Mouse (Mus musculus): ENCODE results near the gene Melk. TPM values are rescaled to one million over a fixed set of nuclear protein-coding genes. Genes with fewer than 3 reads are reported as not detected.
A peak's percentile ranks its signal among the peaks of the same experiment; 100 is the strongest.

The Melk gene
- polyA plus RNA-seq, 2 experiments: 10.9 to 19.4 TPM

DNA sequence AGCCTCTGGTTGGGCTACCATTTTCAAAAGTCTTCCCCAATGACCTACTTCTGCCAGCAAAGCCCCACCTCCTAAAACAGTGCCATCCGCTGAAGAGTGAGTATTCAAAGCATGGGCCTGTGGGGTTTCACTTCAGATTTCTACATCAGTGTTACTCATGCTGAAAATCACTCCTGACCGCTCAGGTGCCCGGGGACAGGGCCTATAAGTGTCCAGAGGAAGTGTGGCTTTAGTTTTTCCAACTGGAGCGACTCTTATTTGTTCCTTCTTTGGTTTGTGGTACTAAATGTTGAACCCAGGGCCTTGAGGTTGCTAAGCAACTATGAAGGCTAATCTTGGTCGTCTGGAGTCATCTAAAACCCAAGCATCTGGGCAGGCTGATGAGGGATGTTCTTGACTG lies 46.1 kb upstream of the Melk start:
- TF ChIP-seq CTCF (IDR thresholded peaks at IDR 0.05; ENCODE audit: low read depth): no peak

GRCm38 (mm10) chr4:44259126-44259525 lies 41.5 kb upstream of the Melk start:
- Histone ChIP-seq H3K27ac (no peak overlapping the region), H3K4me2 (ENCODE audit: low read depth) (no peak overlapping the region), H3K4me1 (replicated peaks; ENCODE audit: control insufficient read depth in 2 of 2, insufficient read depth in 2 of 2, low read length in 1 of 2) (no peaks in the 10 kb centered on the region), H3K9me3 (ENCODE audit: control insufficient read depth, low read length) (no peaks in the 10 kb centered on the region), H3K27me3 (ENCODE audit: control insufficient read depth, insufficient read depth, low read length) (no peaks in the 10 kb centered on the region), H3K36me3 (replicated peaks; ENCODE audit: control insufficient read depth, insufficient read depth, low read depth) (no peaks in the 10 kb centered on the region), H3K9ac (replicated peaks) (no peak overlapping the region), H3K4me3 (ENCODE audit: insufficient read depth in 1 of 2, low read depth in 2 of 2, low read length in 2 of 2) (no peak overlapping the region)
- TF ChIP-seq CTCF (IDR thresholded peaks at IDR 0.05; ENCODE audit: low read depth): no peak
- no peak for TF ChIP-seq EP300 (IDR thresholded peaks at IDR 0.05; ENCODE audit: low read depth)
- ATAC-seq (ENCODE audit: insufficient read depth) (no peak), DNase-seq (ENCODE audit: low read depth in 3 of 3, low spot score in 3 of 3) (no peak)
- WGBS (ENCODE audit: insufficient replicate concordance): 59% methylated on average over 4 of the region's 4 CpGs

More for the DNA sequence above, 46.1 kb upstream of the Melk start:
- Histone ChIP-seq H3K9ac (replicated peaks) (no peak overlapping the region), H3K36me3 (replicated peaks; ENCODE audit: control insufficient read depth, insufficient read depth, low read depth) (no peaks in the 10 kb centered on the region), H3K4me1 (replicated peaks; ENCODE audit: control insufficient read depth in 2 of 2, insufficient read depth in 2 of 2, low read length in 1 of 2) (peaks cover 4 to 9% of the 10 kb centered on the region in 2 experiments; a peak in 3 of 4 replicates), H3K9me3 (ENCODE audit: control insufficient read depth, low read length) (no peaks in the 10 kb centered on the region), H3K27me3 (ENCODE audit: control insufficient read depth, insufficient read depth, low read length) (peaks cover 3% of the 10 kb centered on the region; the same call in 1 of the 2 replicates), H3K4me2 (ENCODE audit: low read depth) (no peak overlapping the region), H3K27ac (no peak overlapping the region), H3K4me3 (ENCODE audit: insufficient read depth in 1 of 2, low read depth in 2 of 2, low read length in 2 of 2) (no peak overlapping the region)
- WGBS (ENCODE audit: insufficient replicate concordance): 46% methylated on average over 5 of the region's 5 CpGs
- DNase-seq (ENCODE audit: low read depth in 3 of 3, low spot score in 3 of 3) (no peak), ATAC-seq (ENCODE audit: insufficient read depth) (no peak)

DNA sequence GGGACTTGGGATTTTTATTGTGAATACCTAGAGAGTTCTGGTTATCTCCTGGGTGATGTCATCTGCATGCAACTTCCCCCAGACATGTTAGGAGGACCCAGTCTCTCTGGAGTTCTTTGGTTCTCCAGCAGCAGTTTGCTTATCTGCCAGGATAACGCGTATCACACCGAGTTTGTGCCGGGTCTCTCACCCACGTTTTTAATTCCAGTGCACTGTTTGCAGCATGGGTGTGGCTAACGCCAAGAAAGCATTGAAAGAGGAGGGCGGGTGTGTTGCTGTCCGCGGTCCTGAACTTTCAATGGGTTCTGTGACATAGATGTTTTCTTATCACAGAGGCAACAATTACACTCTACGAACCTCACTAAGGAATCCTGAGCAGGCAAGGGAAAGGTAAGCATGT lies 40.4 kb upstream of the Melk start:
- no peak overlapping the region for H3K27ac ChIP-seq
- H3K9me3 ChIP-seq (ENCODE audit: control insufficient read depth, low read length): no peaks in the 10 kb centered on the region
- no peak overlapping the region for H3K4me2 ChIP-seq (ENCODE audit: low read depth)
- H3K4me1 ChIP-seq (replicated peaks; ENCODE audit: control insufficient read depth in 2 of 2, insufficient read depth in 2 of 2, low read length in 1 of 2): no peaks in the 10 kb centered on the region
- H3K9ac ChIP-seq (replicated peaks): no peak overlapping the region
- TF ChIP-seq CTCF (IDR thresholded peaks at IDR 0.05; ENCODE audit: low read depth): no peak
- TF ChIP-seq EP300 (IDR thresholded peaks at IDR 0.05; ENCODE audit: low read depth): no peak
- H3K36me3 ChIP-seq (replicated peaks; ENCODE audit: control insufficient read depth, insufficient read depth, low read depth): no peaks in the 10 kb centered on the region
- WGBS (ENCODE audit: insufficient replicate concordance): 3% methylated on average over 10 of the region's 10 CpGs
- no peaks in the 10 kb centered on the region for H3K27me3 ChIP-seq (ENCODE audit: control insufficient read depth, insufficient read depth, low read length)
- peak; percentile 33 to 39 (median 36) for DNase-seq (ENCODE audit: low read depth in 3 of 3, low spot score in 3 of 3)
- no peak overlapping the region for H3K4me3 ChIP-seq (ENCODE audit: insufficient read depth in 1 of 2, low read depth in 2 of 2, low read length in 2 of 2)
- no peak for ATAC-seq (ENCODE audit: insufficient read depth)

GRCm38 (mm10) chr4:44265500-44265899 lies 35.2 kb upstream of the Melk start:
- Histone ChIP-seq H3K9ac (replicated peaks) (no peak overlapping the region), H3K27ac (no peak overlapping the region), H3K9me3 (ENCODE audit: control insufficient read depth, low read length) (no peaks in the 10 kb centered on the region), H3K36me3 (replicated peaks; ENCODE audit: control insufficient read depth, insufficient read depth, low read depth) (no peaks in the 10 kb centered on the region), H3K4me2 (ENCODE audit: low read depth) (no peak overlapping the region), H3K4me3 (ENCODE audit: insufficient read depth in 1 of 2, low read depth in 2 of 2, low read length in 2 of 2) (no peak overlapping the region), H3K4me1 (replicated peaks; ENCODE audit: control insufficient read depth in 2 of 2, insufficient read depth in 2 of 2, low read length in 1 of 2) (no peaks in the 10 kb centered on the region), H3K27me3 (ENCODE audit: control insufficient read depth, insufficient read depth, low read length) (no peaks in the 10 kb centered on the region)
- no peak for TF ChIP-seq CTCF (IDR thresholded peaks at IDR 0.05; ENCODE audit: low read depth)
- no peak for TF ChIP-seq EP300 (IDR thresholded peaks at IDR 0.05; ENCODE audit: low read depth)
- no peak for DNase-seq (ENCODE audit: low read depth in 3 of 3, low spot score in 3 of 3)
- WGBS (ENCODE audit: insufficient replicate concordance): 41% methylated on average over 3 of the region's 3 CpGs
- no peak for ATAC-seq (ENCODE audit: insufficient read depth)

GRCm38 (mm10) chr4:44267437-44267836 lies 33.2 kb upstream of the Melk start:
- TF ChIP-seq CTCF (IDR thresholded peaks at IDR 0.05; ENCODE audit: low read depth) (no peak), EP300 (IDR thresholded peaks at IDR 0.05; ENCODE audit: low read depth) (no peak)
- 65% methylated on average over 6 of the region's 6 CpGs for WGBS (ENCODE audit: insufficient replicate concordance)
- Histone ChIP-seq H3K4me3 (ENCODE audit: insufficient read depth in 1 of 2, low read depth in 2 of 2, low read length in 2 of 2) (no peak overlapping the region), H3K4me2 (ENCODE audit: low read depth) (no peak overlapping the region), H3K9me3 (ENCODE audit: control insufficient read depth, low read length) (no peaks in the 10 kb centered on the region), H3K36me3 (replicated peaks; ENCODE audit: control insufficient read depth, insufficient read depth, low read depth) (no peaks in the 10 kb centered on the region), H3K27ac (no peak overlapping the region), H3K9ac (replicated peaks) (no peak overlapping the region), H3K4me1 (replicated peaks; ENCODE audit: control insufficient read depth in 2 of 2, insufficient read depth in 2 of 2, low read length in 1 of 2) (no peaks in the 10 kb centered on the region), H3K27me3 (ENCODE audit: control insufficient read depth, insufficient read depth, low read length) (no peaks in the 10 kb centered on the region)
- ATAC-seq (ENCODE audit: insufficient read depth) (no peak), DNase-seq (ENCODE audit: low read depth in 3 of 3, low spot score in 3 of 3) (no peak)

Data from liver, embryonic 14.5 days (tissue).